Mouse (Mus musculus) ZHBTc4 (cell line): ENCODE data around the gene Eef1a2.
A peak's percentile ranks its signal among the peaks of the same experiment; 100 is the strongest.

ENCODE experiments used
- DNase-seq: peaks from one replicate; pipeline ENCODE4 v3.0.0-alpha.2; 2011; ENCODE audit warnings: low read depth, low spot score

The Eef1a2 gene

DNA sequence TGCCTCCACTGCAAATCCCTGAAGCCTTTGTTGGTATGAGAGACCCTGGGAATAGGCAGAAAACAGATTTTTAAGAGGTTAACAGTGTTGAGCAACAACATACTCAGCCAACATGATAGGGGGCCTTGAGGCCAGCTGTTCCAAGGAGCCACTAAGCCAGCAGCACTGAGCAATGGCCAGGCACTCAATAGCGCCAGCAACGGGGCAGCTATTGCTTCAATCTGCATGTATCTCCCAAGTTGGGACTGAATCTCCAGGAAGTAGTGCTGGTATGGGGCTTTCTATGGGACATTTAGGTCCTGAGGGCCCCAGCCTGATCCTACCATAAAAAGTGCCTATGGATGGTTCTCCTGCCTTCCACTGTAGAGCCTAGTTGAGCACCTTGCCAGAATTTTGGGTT lies 1.7 kb upstream of the Eef1a2 start:
- no peak for DNase-seq

DNA sequence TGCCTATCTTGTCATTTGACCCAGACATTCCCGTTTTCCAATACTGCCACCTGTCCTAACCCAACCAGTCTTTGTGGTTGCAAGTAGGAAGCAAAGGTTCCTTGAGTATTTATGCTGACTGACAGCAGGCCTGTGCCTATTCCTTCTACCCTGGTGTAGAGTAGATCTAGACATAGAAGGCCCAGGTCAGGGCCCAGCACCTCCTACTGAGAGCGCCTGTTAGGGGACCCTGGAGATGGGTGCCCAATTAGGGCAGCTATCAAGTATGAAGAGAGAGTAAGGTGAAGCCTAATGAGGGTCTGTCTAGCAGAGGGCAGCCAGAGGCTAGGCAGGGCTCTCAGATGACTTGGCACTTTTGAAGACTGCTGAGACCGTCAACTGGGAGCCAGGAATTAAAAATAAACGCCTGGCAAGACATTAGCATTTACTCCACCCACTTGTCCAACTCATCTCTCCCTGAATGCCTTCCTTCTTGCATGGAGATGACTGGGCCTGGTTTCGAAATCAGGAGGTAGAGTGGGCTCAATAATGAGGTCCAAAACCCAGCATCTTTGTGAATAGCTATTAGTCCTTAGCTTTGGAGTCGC lies 995 bp upstream of the Eef1a2 start:
- no peak for DNase-seq

DNA sequence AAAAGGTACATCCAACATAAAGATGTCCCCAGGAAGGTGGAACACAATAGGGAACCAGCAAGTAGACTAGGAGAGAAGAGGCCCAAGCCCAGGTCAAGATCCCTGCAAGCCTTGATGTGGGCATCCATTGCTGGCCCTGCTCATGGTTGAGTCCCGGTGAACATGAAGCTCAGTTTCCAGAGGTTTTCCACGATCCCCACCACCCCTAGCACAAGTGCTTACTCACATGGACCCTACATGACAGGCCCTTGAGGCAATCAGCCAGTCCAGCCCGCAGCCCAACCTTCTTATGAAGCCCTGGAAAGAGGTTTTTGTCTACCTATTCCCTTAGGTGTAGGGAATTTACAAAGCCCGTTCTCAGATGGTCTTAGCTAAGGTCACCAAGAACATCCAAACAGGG lies 366 bp upstream of the Eef1a2 start:
- no peak for DNase-seq

DNA sequence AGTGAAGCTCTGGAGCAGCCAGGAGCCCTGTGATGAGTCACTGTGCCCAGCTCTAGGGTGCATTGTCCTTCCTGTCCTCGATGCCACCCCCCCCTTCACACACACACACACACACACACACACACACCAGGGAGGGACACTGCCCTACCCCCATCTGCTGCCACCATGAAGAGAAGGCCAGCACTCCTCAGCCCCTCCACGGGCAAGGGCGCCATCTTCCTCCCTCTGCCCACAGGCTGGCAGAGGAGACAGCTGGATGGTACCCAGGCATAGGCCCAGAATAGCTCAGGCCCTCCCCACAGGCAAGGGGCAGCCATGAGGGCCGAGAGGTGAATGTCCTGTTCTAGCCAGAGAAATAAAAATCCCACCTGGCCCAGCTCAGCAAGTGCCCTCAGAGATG lies 1.0 kb downstream of the Eef1a2 start:
- DNase-seq: no peak

DNA sequence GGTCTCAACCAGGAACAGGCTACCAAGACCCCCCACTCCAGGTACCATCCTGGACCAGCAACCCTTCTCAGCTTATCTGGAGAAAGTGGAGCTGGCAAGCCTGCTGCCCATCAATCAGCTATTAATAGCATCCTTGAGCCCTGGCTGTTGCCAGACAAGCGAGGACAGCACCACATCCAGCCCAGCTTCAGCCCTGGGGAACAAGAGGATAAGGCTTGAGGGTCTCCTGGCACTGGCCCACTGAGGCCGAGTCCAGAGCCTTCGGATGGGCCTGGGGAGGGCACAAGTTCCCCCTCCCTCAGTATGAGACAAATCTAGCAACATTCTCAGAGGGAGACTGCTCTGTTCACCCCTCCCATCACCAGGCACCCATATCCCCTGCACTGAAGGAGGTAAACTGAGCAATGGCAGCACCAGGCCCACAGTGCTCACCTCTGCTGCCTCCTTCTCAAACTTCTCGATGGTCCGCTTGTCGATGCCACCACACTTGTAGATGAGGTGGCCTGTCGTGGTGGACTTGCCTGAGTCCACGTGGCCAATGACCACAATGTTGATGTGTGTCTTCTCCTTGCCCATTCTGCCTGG lies 1.9 kb downstream of the Eef1a2 start:
- no peak for DNase-seq

DNA sequence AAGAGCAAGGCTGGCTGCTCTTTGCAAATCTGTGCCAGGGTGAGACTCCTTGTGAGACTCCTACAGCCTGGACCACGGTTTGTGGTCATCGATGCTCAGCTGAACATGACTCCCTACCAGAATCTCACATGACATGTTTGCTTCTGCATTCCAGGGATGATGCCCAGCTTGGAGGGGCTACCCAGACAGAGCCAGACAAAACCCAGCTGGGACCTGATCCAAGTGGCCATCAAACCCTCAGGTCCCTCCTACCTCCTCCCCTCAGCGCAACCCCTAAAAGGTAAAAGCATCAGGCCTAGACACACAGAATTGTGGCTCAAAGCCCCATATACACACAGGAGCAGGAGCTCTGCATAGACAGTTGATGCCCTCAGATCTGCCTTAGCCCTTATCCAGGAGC lies 2.5 kb downstream of the Eef1a2 start:
- DNase-seq: no peak

DNA sequence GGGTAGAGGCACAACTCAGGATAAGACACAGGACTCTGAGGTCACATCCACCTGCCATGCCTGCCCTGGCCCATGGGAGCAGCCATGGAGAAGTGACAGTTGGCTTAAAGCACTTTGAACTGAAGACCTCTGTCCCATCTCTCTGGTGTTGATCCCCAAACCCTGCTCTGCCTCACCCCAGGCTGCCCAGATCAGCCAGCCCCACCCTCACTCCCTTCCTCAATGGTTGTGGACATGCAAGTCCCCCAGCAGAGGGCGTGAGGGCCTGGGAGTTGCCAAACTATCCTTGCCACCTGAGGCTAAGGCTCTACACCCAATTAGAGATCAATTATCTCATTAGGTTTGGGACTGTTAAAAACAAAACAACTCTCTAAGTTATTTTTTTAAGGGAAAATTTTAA lies 3.0 kb downstream of the Eef1a2 start:
- DNase-seq: peak; percentile 47

DNA sequence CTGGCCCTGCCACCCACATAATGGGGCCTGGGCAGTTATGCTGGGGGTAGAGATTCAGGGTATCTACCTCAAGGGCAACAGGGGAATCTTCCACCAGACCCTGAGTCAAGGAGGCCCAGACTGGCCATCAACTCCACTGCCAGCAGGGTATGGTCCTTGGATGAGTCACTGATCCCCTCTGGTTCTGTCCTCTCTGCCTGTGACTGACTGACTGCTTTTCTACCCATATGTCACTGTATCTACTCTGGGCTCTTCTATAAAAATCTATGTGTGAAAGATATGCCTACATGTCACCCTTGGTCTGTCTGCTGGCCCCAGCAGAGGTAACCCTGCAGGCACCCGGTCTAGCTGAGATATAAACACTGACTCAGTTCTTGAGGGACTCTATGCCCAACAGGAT lies 3.7 kb downstream of the Eef1a2 start:
- no peak for DNase-seq

DNA sequence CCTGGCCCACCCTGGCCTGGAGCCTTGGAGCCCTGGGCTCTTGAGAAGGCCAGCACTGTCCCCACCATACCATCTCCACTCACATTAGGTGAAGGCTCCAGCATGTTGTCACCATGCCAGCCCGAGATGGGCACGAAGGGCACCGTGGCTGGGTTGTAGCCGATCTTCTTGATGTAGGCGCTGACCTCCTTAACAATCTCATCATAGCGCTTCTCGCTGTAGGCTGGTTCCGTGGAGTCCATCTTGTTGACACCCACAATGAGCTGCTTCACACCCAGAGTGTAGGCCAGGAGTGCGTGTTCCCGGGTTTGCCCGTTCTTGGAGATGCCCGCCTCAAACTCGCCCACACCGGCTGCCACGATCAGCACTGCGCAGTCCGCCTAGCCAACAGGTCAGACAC lies 4.1 kb downstream of the Eef1a2 start:
- DNase-seq: no peak

DNA sequence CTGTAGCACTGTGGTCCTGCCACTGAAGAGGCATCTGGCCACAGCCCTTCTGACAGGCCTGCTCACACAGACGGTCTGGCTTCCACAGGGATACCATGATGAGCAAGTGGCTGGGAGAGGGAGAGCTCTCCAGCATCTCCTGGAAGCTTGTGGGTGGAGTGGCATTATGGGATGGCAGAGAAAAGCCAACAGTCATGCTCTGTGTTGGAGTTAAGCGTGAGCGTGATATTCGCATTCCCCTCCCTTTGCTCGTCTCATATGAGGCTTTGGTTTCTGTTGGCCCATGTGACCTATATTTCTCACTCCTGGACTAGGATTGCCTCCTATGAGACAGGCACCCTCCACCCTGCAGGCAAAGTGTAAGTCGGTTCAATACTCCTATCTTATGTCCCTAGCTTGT lies 6.5 kb downstream of the Eef1a2 start:
- DNase-seq: no peak

DNA sequence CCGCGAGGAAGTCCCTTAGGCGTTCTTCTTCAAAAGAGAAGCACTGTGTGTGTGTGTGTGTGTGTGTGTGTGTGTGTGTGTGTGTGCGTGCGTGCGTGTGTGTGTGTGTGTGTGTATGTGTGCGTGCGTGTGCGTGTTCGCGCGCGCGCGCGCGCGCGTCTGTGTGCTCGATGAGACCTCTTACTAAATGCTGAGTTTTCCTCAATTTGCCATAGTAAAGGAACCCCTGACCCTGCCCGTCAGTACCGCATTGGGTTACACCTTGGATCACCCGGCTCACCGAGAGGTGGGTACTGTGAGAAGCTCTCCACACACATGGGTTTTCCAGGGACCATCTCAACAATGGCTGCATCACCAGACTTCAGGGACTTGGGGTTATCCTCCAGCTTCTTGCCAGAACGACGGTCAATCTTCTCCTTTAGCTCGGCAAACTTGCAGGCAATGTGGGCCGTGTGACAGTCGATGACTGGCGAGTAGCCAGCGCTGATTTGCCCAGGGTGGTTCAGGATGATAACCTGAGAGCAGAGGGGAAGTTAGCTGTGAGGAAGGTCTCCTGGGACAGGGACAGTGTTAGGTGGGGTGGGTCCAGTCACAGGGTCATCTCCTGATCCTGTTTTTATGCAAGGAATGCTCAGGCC lies 8.4 kb downstream of the Eef1a2 start:
- DNase-seq: no peak

DNA sequence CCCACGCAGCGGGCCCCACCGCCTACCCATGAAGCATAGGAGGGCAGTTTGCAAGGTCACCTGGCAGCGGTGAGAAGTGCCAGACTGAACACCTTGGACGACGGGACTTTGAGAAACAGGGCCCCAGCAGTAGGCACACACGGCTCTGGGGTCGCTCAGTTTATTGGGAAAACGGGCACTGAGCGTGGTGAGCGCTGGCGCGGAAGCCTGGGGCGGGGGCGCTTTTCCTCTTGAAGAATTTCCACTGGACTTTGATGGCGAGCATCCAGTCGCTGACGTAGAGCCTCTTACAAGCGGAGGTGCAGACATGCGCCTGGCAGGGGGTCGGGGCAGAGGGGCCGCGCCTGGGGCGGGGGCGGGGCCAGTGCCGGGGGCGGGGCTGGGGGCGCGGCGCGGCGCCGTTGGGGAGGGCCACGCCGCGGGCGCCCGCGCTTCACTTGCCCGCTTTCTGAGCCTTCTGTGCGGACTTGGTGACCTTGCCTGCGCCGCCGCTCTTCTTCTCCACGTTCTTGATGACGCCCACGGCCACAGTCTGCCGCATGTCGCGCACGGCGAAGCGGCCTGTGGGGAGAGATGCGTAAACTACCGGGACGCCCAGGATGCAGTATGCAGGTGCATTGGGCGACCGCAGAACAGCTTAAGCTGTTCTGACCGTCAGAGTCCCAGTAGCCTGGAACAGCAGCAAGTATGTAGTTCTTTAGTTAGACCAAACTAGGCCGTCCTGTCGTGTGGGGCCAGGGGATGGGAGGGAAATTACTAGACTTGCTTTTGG lies 9.1 kb downstream of the Eef1a2 start:
- DNase-seq: peak; percentile 78

DNA sequence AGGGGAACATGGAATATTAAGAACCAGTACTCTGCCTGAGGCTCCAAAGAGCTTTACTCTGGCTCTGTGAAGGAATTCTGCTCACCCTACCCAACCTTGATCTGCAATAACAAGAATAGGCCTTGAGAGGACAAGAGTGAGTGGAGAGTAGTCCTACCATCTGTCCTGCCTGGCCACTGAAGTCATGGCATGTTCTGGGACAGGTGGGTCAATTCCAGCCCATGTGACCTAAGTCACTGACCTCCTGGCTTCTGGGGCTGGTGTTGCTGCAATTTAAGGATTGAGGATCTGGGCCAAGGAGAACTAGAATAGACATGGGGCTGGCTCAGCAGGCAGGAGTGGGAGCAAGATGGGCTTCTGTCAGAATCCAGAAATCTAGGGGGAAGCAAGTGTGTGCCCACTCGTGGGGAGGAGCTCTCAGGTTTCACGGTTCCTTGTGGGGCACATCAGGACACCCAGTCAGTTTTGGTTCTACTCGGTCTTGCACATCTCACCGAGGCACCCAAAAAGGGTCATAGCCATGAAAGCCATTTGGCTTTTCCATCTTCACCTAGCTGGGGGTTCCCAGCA lies 9.8 kb downstream of the Eef1a2 start:
- no peak for DNase-seq

DNA sequence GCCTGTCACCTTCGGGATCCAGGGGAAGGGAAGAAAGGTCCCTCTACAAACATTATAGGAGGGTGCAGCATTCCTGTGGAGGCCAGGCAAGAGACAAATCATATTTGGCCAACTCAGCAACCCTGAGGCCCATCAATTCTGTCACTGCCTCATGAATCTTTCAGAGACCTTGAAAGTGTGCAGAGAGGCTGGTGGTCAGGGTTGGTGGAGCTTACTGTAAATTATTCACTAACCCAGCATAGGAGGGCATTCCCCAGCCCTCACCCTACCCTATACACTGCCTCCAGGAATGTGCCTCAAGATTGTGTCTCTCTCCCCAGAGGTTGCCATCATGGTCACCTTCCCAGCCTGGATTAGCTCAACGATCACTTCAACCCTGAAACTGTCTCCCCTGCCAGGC lies 12.1 kb downstream of the Eef1a2 start:
- no peak for DNase-seq

DNA sequence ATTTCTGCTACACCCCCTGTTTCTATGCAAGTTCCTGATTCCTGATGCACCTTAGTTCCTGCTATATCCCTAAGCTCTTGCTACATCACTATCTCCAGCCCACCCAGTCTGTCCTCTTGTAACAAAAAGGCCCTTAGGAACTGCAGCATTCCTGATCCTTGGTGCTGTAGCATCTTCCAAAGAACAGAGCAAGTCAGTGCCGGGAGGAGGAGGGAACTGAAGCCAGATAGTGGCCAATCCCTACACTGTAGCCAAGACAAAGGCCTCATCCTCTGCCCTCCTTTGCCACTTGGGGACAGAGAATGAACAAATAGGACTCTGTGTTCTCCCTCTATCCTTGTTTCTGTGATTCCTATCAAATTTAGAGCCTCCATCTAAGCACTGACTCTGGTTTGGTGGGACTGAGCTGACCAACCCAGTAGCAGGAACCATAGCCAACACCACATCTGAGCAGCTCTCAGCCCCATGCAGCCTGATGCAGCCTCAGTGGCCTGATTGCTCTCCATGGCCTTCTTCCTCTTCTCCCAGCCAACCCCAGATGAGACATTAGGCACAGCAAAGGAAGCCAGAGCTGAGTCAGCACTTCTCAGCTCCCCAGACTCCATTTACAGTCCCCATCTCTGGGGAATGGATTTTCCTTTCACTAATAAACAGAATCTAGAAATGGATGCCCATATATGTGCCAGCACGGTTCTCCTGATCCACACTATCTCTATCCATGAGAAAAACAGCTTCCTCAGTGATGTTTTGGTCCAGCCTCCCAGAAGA lies 13.1 kb downstream of the Eef1a2 start:
- DNase-seq: no peak

DNA sequence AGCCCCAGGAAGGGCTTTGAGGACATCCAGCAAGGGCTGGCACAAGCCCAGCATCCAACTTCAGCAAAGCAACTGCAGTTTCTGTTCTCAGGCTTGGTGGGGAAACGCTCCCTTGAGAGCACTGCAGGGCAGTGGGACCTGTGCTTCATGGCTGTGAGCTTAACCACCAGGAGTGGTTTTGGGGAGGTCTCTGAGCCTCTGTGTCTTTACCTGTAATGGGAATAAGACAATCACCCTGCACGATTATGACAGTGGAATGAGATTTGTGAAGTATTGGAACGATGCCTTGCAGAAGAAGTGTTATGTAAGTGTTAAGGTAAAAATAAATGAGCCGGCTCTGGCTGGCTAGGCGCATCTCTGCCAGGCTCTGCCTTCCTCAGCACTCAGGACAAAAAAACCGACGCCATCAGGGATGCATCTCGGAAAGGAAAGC lies 14.1 kb downstream of the Eef1a2 start:
- DNase-seq: no peak

DNA sequence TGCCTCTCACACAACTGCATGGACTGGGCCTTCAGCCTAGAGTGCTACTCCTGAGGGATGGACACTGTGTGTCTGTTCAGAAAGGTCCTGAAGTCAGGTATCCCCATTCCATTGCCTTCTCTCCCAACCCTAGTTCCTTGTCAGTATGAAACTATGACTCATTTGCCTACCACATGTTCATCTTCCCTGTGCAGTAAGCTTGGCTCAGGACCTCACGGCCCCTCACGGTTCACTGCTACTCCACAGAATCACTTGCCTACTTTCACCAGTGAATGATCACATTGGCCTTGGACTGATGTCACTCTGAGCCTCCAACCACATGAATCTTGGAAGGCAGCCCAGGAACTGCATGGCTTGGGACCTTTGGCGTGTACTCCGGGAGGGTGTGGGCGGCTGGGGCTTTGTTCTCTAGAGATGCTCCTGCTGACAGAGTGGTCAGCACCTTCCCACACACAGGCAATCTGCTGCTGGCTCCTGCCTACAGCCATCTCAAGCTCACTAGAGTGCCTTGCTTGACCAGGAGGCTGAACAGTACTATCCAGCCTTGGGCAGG lies 17.1 kb downstream of the Eef1a2 start:
- DNase-seq: no peak

DNA sequence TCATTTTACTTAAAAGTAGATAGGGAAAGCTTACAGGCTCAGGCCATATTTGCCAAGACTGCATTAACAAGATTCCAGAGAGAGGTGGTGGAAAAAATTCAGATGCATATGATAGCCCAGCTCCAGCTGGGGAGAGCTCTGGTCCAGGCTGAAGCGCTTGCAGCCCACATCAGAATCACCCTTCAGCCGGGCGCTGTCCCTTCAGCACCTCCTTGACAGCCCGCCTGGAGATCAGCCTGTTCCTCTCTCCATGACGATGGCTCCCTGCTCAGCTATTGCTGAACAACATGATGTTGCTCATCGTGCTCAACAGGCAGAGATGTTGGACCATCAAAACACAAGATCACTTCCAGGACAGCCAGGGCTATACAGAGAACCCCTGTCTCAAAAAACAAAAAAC lies 19.9 kb downstream of the Eef1a2 start:
- DNase-seq: peak; percentile 68

DNA sequence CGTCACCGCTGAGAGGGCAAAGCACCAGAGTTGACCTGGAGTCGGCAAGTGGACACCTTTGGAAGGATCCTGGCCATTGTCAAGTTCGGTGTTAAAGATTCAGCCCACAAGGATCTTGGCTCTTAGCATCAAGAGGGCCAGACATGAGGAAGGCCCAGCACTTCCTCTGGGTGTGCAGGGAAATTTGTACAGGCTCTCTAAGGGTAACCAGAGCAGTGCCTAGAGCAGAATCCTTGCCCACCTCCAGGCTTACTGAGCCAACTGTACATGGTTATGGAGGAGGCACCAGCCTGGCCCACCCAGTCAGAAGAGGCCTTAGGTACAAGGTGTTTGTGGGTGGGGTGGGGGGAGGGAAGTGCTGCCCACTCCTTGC lies 21.4 kb downstream of the Eef1a2 start:
- DNase-seq: no peak

DNA sequence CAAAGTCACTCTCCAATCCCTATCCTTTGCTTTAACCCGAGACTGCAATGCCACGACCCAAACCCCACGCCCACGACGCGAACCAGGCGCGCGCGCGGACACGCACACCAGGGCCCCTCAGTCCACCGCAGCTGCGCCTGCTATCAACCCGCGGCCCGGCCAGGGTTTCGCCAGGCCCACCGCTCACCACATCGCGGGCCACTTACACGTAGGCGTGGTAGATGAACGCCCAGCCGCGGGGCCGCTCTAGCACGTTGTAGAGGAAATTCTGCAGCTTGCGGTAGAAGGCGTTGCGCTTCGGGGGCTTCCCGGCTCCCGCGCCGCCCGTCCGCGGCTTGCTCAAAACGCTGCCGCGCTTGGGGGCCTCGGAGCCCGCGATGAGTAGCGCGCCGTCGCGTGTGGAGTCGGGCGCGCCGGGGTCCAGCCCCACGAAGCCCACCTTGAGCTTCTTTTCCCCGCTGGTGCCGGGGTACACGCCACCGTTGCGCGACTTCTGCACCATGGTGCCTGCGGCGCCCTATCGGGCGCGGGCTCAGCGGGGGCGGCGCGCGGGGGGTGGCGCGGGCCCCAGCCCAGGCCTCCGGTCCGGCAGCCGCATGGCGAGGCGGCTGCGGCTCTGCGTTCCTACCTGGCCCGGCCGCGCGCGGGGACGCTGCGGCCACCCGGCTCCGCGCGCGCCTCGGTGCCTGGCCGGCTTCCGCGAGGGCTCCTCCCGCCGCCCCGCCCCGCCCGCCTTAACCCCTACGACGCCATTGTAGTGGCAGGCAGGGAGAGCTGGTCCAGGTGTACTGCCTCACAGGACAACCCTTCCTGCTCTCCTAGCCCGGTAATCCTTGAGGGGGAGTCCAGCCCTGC lies 22.0 kb downstream of the Eef1a2 start, which contains the start of gene Kcnq2:
Kcnq2 (minus strand) TSS at position 710 of the 855 bp plus-strand sequence.
- peak; percentile 66 for DNase-seq
